Mouse (Mus musculus) Patski (cell line): ENCODE measurements around the gene Fbxw8. TPM values are rescaled to one million over a fixed set of nuclear protein-coding genes. Genes with fewer than 3 reads are reported as not detected.

Experiments used
- ATAC-seq: fragments of 100-300 bp; one replicate; pipeline ENCODE4 v1.8.0; 2021
- CTCF ChIA-PET: fragments of 350-600 bp; sonication (Branson Sonifier 250); formaldehyde crosslinking; loops from one replicate; lab custom pipeline; 2022; ENCODE audit warnings: inconsistent platforms; lab: Charles Lee
- POLR2A ChIA-PET: fragments of 350-600 bp; sonication (Branson Sonifier 250); formaldehyde crosslinking; loops from one replicate; lab custom pipeline; 2022; ENCODE audit warnings: antibody characterized with exemption, inconsistent platforms; lab: Charles Lee
- DNase-seq: peaks from one replicate; pipeline ENCODE4 v3.0.0-alpha.2; 2011; ENCODE audit warnings: low read depth, low spot score
- H3K27me3 ChIP-seq: fragments of 371-371 bp; one replicate; pipeline ENCODE4 v1.5.1; 2021
- CTCF ChIP-seq: fragments of 100-300 bp; IDR thresholded peaks from one replicate; pipeline ENCODE4 v1.5.1; 2021
- in situ Hi-C: fragments of 300-500 bp; cut with MboI; formaldehyde crosslinking; loops from 3 replicates; pipeline ENCODE4 v1.11.1; 2018; ENCODE audit warnings: low pct_unique_long_range_greater_than_20kb, mixed read lengths
- polyA plus RNA-seq: library from polyadenylated mRNA; unstranded; gene quantifications from one replicate; pipeline ENCODE4 v1.2.3, GENCODE M21; 2021

The Fbxw8 gene
- 73.1 TPM for polyA plus RNA-seq

DNA sequence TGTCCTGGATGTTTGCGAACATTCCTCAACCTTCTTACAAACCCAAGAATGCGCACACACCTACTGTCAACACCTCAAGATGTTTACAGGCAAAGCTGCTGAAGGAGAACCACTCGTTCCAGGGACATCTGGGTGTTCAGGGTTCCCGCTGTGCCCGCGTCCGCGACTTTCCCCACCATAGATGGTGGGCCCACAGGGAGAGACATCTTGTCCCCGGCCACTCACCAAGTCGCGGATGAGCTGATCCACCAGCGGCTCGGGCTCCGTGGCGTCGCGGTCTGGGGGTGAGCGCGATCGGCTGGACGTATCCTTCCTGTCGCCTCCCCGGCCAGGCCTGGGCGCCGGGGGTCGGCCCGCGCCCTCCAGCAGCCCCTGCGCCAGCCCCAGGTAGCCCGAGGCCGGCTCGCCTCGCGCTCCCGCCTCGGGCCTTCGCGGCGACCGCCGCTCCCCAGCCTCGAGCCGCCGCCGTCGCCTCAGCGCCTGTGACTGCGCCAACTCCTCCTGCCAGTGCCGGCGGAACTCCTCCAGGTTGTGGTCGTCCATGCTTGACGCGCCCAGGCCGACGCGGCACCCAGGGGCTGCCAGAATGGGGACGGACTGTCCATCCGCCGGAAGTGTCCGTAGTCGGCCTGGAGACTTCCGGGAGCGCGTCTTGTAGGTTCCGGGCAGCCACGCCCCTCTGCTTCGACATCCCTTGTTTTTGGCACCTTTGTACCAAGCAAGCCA lies at the start of gene Fbxw8:
Gene Fbxw8, minus strand, starts transcription at position 626 of the 726 bp plus-strand sequence.
- TF ChIP-seq CTCF, result no peak
- DNase-seq (peak; percentile 49), ATAC-seq (peak; percentile 75)
- CTCF ChIA-PET, result interaction anchor here (1.2 kb wide), 1 partner anchor 13 kb away, joined by 3 read pairs; no protein-coding TSS in a partner anchor
- POLR2A ChIA-PET, result no interaction called here
- H3K27me3 ChIP-seq, result no peaks in the 10 kb centered on the region
- in situ Hi-C loops, result no loop called here

DNA sequence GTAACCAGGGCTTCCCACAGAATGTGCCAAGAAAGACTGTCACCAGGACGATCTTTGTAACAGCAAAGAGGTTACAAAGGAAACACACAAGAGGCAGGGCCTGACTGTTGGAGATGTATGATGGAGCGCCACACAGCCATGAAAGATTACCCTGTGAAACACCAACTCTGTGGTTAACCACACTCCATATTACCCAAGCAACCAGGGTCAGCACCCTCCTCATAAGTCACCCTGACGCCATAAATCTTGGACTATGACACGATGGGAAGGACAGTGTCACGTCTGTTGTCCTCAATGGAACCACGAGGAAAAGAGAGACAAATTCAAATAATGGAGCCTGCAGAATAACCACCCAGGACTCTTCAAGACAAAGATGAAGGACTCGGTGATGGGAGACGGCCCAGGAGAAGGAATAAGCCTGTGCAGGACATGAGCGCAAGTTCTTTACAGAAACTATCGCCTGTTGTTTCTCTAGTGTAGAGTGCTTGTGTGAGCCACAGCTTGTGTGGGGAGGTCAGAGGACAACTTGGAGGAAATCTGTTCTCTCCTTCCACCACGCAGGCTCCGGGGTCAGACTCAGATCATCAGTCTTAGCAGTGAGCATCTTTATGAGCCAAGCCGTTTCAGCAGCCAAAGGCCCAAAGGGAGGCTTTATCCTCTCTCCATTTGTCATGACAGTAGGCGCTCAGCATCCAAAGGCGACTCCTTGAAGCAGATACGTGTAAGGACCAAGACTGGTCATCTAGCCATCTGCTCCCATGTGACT lies 49.6 kb upstream of the Fbxw8 start:
- in situ Hi-C loops, result no loop called here
- DNase-seq, result peak; percentile 17
- ATAC-seq, result peak; percentile 14
- no peaks in the 10 kb centered on the region for H3K27me3 ChIP-seq
- no peak for TF ChIP-seq CTCF
- ChIA-PET CTCF (no interaction called here), POLR2A (no interaction called here)

DNA sequence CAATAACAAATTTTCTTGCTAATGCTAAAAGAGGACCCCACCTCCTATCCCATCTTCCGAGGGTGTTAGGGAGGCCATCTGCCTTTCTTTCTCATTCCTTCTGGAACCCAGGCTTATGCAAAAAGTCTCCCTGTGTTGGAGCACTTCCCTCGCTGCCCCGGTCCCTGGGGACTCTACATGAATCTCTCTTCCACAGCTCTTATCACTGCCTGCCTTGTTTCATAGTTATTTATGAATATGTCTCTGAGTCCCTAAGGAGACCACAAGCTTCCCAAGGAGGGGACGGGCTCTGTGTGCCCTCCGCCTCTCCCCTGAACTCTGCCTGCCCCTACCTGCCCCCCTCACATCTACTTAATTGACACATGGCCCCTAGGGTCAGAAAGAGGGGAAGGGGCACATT lies 44.4 kb upstream of the Fbxw8 start:
- no peak for TF ChIP-seq CTCF
- no peak for DNase-seq
- POLR2A ChIA-PET, result no interaction called here
- CTCF ChIA-PET, result no interaction called here
- in situ Hi-C loops, result no loop called here
- ATAC-seq, result no peak
- H3K27me3 ChIP-seq, result no peaks in the 10 kb centered on the region

DNA sequence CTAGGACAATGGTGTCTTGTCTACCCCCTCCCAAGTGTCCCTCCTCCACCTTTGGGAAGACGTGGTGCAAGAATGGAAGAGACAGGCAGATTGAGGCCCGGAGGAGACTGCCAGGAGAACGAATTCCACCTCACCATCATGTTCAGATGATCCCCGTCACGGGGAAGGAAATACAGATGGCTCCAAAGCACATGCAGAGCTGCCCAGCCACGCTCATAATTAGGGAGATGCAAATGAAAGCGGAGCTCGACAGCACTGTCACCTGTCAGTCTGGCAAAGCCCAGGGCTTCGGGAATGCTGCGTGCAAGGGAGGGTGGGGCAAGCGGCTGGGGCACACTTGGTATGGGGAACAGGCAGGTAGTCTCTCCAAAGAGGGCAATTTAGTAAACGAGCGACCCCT lies 42.2 kb upstream of the Fbxw8 start:
- CTCF ChIA-PET, result no interaction called here
- no peak for ATAC-seq
- POLR2A ChIA-PET, result no interaction called here
- no peaks in the 10 kb centered on the region for H3K27me3 ChIP-seq
- TF ChIP-seq CTCF, result no peak
- DNase-seq, result no peak
- in situ Hi-C loops, result no loop called here

DNA sequence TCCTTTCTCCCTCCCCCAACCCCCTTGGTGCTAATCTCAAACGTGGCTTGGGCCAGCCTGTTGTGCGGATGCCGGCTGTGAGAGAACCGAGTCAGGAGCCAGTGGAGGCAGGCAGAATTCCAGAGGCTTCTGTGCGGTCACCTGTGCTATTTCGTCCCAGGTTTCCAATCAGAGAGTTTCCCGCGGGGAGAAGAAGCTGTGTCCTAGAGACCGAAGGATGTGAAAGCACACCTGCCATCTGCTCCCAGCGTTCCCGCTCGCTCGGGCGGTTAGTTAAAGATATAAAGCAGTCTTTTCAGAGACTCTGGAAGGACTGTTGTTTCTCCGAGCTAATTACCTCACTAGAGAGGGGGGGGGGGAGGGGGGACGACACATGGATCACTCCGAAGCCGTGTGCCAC lies 37.0 kb upstream of the Fbxw8 start:
- ChIA-PET POLR2A (no interaction called here), CTCF (no interaction called here)
- TF ChIP-seq CTCF, result no peak
- in situ Hi-C loops, result no loop called here
- DNase-seq (no peak), ATAC-seq (no peak)
- peaks cover 25% of the 10 kb centered on the region for H3K27me3 ChIP-seq

DNA sequence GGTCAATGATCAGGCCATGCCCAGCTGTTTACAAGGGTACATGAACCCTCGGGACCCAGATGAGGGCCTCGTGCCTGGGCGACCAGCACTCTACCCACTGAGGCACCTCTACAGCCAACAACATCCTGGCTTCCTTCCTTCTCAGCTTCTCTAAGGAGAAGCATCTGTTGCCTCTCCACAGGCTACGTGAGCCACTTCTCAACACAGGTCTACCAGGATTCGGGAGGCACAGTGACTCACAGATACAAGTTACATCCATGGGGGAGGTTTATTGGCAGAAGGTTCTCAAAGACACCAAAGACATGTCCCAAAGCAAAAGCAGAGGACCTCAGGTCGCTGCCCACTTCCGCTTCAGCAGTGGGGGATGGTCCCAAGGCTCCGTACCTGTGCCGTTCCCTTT lies 35.2 kb upstream of the Fbxw8 start:
- in situ Hi-C loops, result no loop called here
- ATAC-seq (no peak), DNase-seq (no peak)
- POLR2A ChIA-PET, result no interaction called here
- TF ChIP-seq CTCF, result no peak
- CTCF ChIA-PET, result no interaction called here
- H3K27me3 ChIP-seq, result peaks cover 34% of the 10 kb centered on the region

DNA sequence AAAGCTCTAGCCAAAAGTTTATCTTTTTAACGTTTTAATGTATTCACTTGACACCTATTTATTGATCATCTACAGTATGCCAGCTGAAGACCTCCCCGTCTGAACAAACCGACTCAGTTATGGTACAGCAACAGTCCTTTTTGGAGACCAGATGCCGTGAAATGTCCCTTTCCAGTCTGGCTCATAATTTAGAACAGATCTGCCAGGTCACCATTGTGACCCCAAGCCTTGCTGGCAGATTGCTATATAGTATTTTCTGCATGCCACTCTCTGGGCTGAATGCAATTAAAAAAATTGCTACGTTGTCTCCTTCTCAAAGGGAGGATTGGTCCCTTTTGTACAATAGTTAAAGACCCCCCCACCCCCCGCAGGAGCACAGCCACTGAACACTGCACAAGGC lies 33.1 kb upstream of the Fbxw8 start:
- H3K27me3 ChIP-seq, result peaks cover 34% of the 10 kb centered on the region
- CTCF ChIA-PET, result interaction anchor here (1.8 kb wide), 1 partner anchor 54 kb away, joined by 5 read pairs; no protein-coding TSS in a partner anchor
- in situ Hi-C loops, result no loop called here
- no peak for ATAC-seq
- no peak for DNase-seq
- no peak for TF ChIP-seq CTCF
- POLR2A ChIA-PET, result no interaction called here

DNA sequence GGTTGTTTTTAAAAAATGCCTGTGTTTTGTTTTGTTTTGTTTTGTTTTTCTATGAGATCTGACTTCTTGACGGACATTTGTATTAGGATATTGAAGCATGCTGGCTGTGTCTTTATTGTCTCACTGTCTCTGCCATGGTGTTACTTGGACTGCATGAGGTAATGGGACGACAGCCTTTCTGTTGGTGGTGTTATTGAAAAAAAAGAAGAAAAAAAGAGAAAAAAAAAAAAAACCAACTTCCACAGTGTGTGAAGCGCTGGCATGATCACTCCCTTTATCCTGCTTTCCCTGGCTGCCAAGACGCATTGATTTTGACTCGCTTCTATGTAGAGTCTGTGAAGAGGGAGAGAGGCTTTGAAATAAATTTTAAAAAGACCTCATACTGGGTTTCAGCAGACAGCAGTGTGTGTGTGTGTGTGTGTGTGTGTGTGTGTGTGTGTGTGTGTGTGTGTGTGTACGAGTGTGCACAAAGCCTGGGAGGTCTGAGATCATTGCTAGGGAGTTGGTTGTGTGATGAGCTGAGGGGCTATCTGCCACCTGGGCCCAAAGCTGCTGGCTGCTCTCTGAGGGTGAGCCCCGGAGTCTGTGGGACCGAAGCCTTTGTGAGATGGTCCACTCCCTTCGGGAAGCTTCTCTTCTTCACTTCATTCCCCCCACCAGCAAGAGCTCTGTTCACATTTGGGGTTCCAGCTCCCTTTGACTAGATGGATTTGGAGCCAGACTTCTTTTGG lies 31.8 kb upstream of the Fbxw8 start:
- no peak for TF ChIP-seq CTCF
- H3K27me3 ChIP-seq, result peaks cover 34% of the 10 kb centered on the region
- ChIA-PET POLR2A (no interaction called here), CTCF (interaction anchor here (1.8 kb wide), 1 partner anchor 53 kb away, joined by 5 read pairs; no protein-coding TSS in a partner anchor)
- DNase-seq, result no peak
- in situ Hi-C loops, result no loop called here
- no peak for ATAC-seq

DNA sequence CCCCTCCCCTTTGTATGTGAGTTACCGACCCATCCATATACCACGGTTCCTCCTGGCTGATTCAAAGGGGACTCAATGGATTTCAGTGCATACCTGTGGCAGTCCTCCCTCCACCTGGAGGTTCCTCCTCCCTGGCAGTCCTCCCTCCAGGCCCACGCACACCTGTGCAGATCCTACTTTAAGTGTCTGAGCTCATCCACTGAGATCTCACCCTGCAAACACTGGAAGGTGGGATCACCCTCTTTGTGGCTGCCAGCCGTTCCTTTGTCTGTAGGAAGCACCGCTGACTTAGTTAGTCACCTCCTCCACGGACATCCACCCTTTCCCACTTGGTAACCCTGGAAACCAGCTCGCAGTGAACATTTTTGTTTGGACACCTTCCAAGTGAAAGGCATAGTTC lies 22.4 kb upstream of the Fbxw8 start:
- ChIA-PET CTCF (no interaction called here), POLR2A (no interaction called here)
- no peak for DNase-seq
- no peak for ATAC-seq
- H3K27me3 ChIP-seq, result peaks cover 13% of the 10 kb centered on the region
- in situ Hi-C loops, result no loop called here
- no peak for TF ChIP-seq CTCF

DNA sequence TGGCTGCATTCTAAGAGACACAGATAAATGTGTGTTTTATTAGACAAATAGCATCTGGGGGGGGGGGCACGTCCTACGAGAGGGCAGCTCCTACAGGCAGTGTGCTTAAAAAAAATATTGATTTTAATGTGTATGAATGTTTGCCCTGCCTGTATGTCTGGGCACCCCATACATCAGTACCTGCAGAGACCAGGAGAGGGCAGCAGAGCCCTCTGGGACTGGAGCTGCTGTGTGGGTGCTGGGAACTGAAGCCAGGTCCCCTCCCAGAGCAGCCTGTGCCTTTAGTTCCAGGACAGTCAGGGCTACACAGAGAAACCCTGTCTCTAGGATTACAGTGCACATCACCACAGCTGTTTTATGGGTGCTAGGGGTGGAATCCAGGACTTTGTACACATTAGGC lies 19.9 kb upstream of the Fbxw8 start:
- H3K27me3 ChIP-seq, result peaks cover 32% of the 10 kb centered on the region
- ATAC-seq, result no peak
- no peak for TF ChIP-seq CTCF
- ChIA-PET POLR2A (no interaction called here), CTCF (no interaction called here)
- no peak for DNase-seq
- in situ Hi-C loops, result no loop called here
